Mouse (Mus musculus) gastrocnemius, adult 18-20 months (tissue): ENCODE results near the gene Nav2. TPM values are rescaled to one million over a fixed set of nuclear protein-coding genes. Genes with fewer than 3 reads are reported as not detected.

Source experiments
- DNase-seq: peaks from one replicate; pipeline ENCODE4 v3.0.0; 2021; ENCODE audit warnings: low spot score
- total RNA-seq, 2 experiments: library from RNA; stranded (reverse); gene quantifications; 2 replicates each; pipeline ENCODE4 v1.2.3; 2021

The Nav2 gene
- total RNA-seq, 2 experiments from 2014 or later = 35.3 to 35.4 TPM

DNA sequence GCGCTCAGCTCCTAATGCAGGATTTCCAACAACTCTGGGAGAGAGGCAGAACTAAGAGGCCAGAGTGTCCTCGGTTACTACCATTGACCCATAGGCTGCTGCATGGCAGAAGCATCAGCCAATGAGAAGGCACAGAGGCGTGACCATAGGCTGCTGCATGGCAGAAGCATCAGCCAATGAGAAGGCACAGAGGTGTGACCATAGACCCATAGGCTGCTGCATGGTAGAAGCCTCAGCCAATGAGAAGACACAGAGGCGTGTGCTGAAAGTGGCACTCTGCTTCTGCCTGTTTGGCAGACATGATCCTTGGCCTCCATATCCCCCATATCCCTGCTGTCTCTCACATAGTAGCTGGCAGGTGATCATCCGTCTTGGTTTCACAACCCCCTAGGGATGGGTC lies 520.4 kb downstream of the Nav2 start:
- no peak for DNase-seq

DNA sequence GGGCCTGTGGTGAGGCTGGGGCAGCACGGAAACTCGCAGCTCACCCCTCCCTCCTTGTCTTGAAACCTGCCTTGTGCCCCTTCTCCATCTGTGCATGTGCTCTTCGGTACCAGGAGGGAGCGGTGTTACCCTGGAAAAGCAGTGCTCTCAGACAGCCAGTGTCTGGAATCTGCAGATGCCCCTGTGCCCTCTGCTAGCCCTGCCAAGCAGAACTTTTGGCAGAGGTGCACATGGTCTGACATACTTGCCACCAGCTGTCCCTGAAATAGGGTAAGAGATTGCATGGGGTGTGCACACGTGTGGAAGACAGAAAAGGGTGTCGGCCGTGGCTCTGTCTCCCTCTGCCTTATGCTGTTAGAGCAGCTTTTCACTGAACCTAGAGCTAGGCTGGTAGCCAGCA lies 522.3 kb downstream of the Nav2 start:
- DNase-seq = peak; percentile 56

DNA sequence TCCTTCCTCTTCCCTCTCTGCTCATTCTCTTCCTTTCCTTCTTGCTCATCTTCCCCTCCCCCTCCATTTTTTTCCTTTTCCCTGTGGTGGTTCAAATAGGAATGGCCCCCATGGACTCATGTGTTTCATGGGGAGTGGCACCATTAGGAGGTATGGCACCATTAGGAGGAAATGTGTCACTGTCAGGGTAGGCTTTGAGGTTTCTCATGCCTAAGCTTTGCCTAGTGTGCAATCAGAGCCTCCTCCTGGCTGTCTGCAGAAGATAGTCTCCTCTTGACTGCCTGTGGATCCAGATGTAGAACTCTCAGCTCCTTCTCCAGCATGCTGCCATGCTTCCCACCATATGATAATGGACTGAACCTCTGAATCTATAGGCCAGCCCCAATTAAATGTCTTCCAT lies 525.4 kb downstream of the Nav2 start:
- DNase-seq = no peak

- no peak for DNase-seq
Measured at GRCm38 (mm10) chr7:49436492-49436891, 528.0 kb downstream of the Nav2 start.

DNA sequence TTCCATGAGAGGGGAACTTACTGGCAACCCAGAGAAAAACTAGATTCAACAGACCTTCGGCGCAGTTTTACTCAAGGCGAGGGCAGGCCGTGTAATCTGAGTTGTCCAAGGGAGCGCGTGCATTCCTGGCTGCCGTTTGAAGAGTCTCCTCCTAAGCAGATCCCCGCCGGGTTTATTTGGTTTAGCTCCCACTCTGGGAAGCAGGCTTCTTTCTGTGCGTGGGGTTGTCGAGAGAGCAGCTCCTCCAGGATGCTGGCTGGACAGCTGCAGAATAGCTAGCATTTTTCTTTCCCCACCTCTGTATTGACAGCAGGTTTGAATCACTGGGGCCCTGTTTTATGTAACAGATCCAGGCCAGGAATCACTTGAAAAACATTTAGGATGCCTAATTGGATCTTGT lies 529.4 kb downstream of the Nav2 start:
- DNase-seq = peak; percentile 9

- DNase-seq = peak; percentile 43
Measured at GRCm38 (mm10) chr7:49439136-49439535, 530.6 kb downstream of the Nav2 start.

GRCm38 (mm10) chr7:49440333-49440969 lies 531.9 kb downstream of the Nav2 start:
- DNase-seq = no peak

DNA sequence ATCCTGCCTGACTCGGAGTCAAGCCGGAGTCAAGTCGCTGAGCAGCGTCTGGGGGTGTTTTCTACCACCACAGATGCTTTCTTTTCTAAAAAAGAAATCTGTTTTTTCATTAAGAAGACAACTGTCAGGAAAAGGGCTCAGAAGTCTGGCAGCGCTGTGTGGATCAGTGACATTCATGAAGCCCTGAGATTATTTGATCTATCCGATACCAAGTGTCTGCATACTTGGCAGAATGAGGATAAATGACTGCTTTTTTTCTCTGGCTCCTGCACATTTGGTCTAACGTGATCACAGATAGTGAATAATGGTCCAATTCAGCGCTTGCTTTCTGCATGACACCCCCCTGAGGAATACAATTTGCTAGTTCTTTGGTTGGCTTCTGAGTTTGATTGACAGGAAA lies 533.7 kb downstream of the Nav2 start:
- DNase-seq = no peak

DNA sequence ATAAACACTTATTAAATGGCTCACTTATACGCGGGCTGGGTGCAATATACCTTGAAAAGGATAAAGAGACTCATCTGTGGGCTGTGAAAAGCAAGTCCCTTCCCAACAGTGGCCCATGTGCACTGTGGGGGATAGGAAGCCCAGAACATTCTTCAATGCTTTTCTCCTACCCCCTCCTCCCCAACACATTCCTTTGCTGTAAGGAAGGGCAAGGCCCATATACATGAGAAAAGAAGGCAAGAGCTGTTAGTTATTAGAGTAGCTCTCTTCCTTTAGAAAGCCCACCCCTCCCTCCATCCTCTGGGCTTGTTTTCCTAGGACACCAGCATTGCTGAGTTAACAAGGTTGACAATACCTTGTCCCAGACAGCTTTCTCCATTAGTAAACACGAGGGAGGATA lies 540.1 kb downstream of the Nav2 start:
- DNase-seq = no peak

DNA sequence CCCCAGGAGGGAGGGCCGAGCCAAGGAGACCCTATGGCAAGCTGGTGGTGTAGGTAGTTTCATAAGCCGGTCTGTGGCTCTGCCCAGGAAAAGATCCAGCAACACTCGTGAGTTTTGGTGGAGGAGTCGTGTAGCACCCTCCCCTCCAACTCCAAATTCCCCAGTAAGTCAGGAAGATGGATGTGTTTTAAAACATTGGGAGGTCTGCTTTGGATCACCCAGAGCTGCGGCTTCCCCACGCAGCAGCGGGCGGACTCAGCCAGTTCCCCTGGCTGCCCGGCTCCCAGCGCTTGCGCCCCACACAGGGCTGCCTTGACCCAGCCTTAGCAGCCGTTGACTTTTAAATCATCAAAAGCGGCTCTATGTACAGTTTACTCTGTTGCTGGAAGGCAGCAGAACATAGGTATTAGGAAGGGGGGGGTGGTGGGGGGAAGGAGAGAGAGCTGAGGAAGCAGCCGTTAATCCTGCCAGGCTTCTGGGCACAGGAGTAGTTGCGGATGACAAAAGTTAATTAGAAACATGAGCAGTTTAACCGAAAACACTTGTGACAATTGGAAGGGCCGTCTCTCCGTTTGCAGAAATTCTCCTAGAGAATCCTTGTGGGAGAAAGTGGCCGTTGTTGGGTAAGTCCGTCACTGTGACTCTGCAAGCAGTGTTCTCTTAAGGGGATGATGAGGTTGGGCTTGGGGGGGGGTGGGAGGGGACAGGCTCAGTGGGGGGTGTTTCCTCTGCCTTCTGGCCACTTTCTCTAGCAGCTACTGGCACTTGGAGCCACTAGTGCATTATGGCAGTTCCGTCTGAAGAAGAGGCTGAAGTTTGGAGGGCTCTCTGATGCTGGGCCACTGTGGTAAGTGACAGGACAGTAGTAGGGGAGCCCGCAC lies 542.0 kb downstream of the Nav2 start:
- DNase-seq = no peak

DNA sequence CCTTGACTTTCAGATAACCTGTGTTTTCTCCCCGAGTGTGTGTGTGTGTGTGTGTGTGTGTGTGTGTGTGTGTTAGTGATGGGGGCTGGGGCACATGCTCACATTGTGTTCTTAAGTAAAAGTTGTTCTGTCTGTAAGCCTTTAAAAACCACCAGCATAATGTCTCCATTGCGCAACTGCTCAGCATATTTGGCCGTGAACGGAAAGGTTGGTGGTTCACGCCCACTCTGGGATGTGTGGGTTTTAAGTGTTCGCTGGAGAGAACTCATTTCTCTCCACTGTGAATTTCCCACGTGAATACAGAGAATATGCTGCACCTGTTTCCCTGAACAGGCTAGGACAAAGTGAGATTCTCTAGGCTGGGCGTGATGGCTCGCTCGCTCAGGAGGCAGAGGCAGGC lies 542.7 kb downstream of the Nav2 start:
- DNase-seq = no peak

- DNase-seq = no peak
Measured at GRCm38 (mm10) chr7:49452274-49452673, 543.8 kb downstream of the Nav2 start.

DNA sequence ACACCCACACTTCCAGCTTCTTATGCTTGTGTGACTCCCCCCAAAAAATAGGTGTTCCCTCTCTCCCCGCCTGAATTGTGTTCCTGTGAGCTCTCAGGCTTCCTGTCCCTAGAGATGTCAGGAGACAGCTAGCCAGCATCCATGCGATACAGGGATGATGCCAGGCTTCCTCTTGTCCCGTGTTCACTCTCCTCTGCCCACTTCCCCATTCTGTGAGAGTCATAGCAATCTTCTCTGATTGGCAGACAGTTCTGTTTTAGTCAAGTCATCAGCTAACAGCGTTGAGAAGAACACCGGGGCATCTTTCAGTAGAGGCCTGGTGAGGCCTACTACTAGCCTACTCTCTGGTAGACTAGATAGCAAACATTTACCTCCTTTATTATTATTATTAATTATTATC lies 546.1 kb downstream of the Nav2 start:
- DNase-seq = no peak

- peak; percentile 18 for DNase-seq
Measured at GRCm38 (mm10) chr7:49456148-49456547, 547.6 kb downstream of the Nav2 start.

DNA sequence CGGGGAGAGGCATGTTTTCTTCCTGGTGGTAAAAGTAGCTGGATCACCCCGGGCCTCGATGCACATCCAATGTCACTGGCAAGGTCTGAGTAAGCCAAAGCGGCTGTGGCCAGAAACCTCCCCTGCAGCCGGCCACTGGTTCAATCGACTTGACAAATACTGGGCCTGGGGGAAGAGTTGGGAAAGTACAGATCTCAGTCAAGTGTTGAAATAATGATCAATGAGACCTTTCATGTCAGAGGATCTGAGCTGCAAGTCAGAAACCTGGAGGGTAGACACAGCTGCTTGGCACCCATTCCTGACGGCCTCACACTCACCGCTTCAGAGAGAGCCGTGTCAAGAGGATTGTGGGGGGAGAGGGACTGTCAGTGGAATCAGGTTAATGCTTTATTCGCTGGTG lies 548.9 kb downstream of the Nav2 start:
- no peak for DNase-seq

GRCm38 (mm10) chr7:49457890-49458289 lies 549.4 kb downstream of the Nav2 start:
- DNase-seq = no peak

GRCm38 (mm10) chr7:49462328-49462811 lies 553.9 kb downstream of the Nav2 start:
- peak; percentile 26 for DNase-seq

DNA sequence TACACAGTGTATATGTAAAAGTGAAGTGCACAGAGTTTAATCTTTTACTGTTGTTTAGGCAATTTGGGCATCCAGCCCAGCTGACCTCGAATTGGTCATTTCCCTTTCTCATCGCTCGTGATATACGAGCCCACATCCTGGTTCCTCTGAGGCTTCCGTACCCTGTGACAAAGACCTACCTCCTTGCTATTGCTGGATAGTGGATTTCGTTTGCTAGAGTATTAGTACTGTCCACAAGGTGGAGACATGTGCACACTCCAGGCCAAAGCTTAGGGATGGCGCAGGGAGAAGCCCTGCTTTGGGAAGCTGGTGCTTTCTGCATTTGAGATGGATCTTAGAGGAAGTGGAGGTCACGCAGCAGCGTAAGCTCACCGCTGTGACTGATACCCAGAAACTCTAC lies 559.3 kb downstream of the Nav2 start:
- DNase-seq = peak; percentile 22

DNA sequence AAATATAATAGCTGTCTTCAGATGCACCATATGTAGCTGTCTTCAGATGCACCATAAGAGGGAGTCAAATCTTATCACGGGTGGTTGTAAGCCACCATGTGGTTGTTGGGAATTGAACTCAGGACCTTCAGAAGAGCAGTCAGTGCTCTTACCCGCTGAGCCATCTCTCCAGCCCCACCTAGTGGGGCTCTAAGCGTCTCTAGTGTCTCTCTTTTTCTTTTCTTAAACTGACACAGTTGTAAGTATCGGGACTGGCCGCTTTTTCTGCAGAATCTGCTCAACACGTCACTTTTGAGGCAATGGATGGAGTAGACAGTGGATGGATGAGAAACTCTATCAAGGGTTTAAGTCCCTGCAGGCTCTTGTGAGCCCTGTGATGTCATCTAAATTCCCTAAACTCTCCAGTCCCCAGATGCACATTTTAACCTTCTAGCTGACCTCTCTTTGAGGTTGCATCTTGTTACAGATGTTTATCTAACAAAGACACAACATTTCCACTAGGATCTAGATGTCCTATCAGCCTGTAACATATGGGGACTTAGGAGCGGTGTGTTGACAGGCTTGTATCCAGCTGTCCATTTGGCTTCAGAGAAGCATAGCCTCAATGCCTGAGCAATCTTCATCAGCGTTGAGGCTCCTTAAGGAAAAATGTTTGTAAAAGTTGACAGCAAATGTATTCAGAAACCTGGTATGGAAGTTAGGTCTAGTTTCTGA lies 560.1 kb downstream of the Nav2 start:
- no peak for DNase-seq

DNA sequence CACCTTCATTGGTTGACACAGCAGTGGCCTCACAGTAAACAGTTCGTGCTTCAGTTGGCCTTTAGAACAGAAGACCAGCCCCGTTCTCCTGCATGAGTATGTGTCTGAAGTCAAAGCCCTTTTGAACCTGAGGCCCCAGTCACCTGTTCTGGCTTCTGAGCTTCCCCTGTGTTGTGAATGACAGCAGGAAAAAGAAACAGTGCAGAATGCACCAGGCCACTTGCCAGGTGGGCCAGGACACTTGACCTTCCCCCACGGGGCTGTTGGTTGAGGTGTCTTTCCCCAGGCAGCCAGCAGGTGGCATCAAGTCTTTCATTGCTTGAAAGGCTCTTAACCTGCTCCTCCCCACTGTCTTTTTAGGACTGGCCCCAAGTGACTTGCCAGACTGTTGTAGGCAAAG lies 562.8 kb downstream of the Nav2 start:
- DNase-seq = peak; percentile 33

DNA sequence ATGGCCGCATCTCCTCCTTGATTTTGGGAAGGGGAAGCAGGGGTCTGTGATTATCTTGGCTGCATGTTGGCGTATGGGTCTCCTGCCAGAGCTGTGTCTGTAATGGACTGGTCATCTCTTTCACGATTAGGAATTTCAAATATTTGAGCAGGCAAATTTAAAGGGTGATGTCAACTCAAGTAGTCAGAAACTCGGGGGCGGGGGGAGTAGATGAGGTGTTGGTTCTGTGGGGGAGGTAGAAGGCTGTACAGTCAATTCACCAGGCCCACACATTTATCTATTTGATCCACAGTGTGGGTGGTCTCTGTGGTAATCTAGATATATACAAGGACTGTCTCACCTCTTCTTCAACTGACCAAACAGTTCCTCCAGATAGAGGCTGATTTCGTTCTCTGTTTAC lies 566.8 kb downstream of the Nav2 start:
- no peak for DNase-seq

- no peak for DNase-seq
Measured at GRCm38 (mm10) chr7:49476163-49476562, 567.6 kb downstream of the Nav2 start.
